Mouse (Mus musculus) lung, postnatal 25 days (tissue): ENCODE measurements around the gene Pnp.
"Not testable (repeated sequence)": the region's sequence is repeated elsewhere in the genome, so short reads cannot be mapped to it uniquely, and the experiment has no call there.

ENCODE experiments used
- DNase-seq: peaks from one replicate; pipeline ENCODE4 v3.0.0; 2022; ENCODE audit warnings: low spot score

The Pnp gene

DNA sequence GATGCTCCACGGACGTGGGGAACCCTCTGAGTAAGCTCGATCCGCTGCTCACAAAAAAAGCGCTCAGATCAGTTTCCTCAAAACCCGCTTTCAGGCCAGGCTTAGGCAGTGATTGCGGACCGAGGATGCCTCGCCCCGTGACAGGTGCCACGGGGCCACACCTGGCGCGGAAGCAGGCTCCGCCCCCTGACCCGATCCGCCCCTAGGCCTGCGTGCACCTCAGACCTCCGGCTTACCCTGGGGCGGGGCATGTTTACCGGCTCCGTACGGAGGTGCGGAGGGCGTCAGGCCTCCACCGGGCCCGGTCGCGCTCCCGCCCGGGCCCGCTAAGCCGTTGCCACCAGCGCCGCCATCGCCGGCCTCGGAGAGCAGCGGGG lies 517 bp upstream of the Pnp start:
- DNase-seq, result peak; percentile 72

DNA sequence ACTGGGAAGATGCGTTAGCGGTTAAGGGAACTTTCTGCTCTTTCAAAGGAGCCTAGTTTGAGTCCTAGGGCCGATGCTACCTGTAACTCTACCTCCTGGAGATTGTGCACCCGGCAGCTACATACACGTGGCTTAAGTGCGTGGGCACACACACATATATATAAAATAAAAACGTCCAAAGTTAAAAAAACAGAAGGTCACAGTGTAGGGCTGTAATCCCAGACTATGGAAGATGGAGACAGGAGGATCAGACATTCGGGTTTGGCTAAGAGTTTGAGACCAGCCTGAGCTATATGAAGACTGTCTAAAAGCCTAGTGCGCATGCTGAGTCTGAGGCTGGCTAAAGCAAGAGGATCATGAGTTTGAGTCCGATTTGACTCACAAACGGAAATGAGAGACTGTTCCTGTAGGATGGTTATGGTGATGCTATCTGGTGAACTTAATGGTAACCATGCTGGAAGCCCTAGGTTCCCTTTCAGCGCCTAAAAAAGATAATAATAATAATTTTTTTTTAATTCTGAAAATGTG lies 675 bp downstream of the Pnp start:
- DNase-seq, result no peak

DNA sequence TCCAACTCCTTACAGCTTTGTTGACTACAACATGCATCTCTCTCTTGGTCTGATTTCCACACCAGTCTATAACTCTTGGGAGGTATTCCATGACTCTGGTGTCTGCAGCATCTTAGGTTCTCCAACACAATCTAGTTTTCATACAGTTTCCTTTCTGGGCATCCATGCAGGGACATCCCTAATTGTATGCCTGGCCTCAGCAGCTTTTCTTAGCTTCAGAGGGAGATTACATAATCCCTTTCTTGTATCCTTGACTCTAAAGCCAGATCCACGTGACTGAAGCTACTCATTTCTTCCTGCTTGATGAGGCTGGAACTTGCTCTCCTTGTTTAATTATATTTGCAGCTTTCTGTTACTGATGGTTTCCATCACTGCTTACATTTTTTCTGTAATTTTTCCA lies 5.8 kb downstream of the Pnp start:
- DNase-seq, result no peak

DNA sequence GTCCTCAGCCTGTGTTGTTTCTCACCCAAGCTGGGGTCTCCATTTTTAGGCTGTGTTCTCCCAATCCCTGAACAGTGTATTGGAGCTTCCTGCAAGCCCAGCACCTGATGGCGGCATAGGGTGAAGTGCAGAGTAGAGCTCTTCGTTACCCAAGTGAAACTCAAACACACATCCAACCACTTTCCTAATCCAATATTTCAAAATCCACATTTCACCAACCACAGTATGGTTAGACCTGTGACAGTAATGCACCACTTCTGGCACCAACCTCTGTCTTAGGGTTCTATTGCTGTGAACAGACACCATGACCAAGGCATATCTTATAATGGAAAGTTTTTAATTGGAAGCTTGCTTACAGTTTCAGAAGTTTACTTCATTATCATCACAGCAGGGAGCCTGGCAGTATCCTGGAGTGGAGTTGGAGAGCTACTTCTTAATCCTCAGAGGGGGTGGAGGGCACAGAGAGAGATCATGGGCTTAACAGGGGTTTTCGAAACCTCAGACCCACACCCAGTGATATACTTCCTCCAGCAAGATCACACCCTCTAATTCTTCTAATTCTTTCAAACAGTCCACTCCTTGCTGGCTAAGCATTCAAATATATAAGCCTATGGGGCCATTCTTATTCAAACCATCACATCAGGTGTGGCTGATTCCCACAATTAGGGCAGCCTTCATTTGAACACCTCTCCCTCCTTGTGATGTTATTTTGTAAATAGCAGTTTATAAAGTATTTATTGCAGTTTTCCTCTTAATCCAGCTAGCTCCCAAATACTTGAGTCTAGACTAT lies 7.4 kb downstream of the Pnp start:
- DNase-seq, result no peak

DNA sequence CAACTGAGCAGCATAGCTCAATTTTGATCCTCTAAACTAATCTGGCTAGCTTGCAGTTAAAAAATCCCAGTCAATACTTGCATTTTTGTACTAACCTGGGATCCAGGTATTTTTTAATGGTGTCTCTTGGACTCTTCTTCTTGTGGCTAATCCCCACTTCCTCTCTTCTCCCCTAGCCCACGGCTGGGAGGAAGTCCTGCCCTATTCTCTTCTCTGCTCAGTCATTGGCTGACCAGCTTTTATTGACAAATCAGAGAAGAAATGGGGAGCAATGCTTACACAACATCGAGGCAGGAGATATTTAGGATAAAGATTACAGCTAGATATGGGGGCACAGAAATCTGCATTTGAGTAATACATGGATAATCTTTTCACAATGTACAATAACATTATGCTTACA lies 8.1 kb downstream of the Pnp start:
- DNase-seq, result no peak

DNA sequence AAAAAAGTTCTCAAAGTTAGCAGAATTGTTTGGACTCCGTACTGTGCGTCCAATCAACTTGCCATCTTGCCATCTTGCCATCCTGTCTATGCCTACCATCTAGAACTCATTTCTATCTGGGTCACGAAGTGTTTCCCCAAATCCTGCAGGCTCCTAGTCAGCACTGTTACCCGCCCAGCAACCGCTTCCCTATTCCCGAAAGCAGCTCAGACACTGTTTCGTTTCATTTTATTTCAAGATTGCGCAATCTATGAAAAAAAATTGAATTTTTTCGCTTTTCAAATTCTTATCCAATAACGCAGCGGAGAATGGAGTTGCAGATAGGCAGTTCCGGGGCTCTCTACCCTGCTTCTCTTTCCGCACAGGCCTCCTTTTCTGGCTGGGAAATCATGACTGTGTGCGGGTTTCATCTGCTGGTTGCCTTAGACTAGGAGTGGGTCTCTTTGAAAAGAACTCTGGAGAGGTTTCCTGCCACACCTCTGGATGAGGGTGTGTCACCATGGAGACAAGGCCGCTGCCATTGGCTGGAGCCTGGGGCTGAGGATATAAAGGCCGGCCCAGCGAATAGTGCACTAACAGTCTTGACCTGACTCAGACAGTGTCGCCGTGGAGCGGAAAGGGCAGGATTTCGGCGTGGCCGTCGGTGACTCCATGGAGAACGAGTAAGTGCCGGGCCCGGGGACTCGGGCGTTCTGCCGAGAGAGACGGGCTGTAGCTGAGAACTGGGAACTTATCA lies 13.2 kb downstream of the Pnp start, which contains the start of gene Gm49342:
TSS of gene Gm49342 (plus strand) at position 586 of the 736 bp plus-strand sequence.
- DNase-seq, result peak; percentile 97

DNA sequence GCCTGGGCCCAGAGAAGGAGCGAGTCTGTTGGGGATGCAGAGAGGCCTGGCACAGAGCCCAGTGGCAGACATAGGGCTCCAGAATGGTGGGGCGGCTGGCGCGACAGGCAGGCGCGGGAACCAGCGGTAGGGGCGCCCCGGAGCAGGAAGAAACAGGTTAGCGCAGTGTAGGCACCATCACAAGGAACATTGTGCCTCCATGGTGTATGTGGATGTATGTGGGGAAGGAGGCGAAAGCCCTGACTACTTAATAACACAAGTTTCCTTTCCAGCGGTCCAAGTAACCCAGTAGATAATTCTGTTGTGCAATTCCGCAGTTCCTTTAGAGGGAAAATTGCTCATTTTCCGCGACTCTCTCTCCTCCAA lies 13.8 kb downstream of the Pnp start:
- DNase-seq, result not testable (repeated sequence)

DNA sequence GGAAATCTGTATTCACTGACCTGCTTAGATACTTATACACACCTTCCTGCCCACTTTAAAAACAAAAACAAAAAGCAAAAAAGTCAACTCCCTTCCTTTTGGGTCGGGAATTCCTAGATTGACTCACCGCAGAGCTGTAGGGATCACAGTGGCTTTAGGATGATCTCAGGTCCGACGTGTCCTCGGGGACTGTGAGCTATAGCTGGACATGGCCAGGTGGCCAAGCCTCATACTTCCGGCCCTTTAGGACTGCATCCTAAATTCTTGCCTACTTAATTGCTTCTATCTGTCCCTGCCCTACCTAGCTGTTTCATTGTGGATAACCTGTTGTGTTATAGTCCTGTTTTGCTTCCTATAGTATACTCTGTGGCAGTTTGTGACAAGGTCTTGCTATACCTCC lies 14.2 kb downstream of the Pnp start:
- DNase-seq, result not testable (repeated sequence)

DNA sequence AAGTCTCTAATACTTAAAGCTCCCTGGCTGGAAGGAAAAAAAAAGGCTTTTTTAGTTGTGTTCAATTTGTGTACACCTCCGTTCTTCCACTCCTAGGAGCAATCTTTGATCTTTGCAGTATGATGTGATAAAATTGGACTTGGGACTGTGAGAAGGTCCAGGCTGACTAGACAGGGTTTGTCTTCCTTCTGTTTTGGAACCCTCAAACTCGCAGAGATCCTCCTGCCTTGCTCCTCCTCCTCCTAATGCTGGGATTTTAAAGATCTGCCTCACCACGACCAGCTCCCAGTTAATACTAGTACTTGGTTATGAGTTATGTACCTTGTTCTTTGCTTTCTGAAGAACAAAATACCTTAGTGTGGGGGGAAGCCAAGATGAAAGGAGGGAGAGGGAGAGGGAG lies 14.6 kb downstream of the Pnp start:
- DNase-seq, result not testable (repeated sequence)

DNA sequence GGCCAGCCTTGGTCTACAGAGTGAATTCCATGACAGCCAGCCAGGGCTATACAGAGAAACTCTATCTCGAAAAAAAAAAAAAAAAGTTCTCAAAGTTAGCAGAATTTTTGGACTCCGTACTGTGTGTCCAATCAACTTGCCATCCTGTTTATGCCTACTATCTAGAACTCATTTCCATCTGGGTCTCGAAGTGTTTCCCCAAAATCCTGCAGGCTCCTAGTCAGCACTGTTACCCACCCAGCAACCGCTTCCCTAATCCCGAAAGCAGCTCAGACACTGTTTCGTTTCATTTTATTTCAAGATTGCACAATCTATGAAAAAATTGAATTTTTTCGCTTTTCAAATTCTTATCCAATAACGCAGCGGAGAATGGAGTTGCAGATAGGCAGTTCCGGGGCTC lies 24.6 kb downstream of the Pnp start:
- no peak for DNase-seq

DNA sequence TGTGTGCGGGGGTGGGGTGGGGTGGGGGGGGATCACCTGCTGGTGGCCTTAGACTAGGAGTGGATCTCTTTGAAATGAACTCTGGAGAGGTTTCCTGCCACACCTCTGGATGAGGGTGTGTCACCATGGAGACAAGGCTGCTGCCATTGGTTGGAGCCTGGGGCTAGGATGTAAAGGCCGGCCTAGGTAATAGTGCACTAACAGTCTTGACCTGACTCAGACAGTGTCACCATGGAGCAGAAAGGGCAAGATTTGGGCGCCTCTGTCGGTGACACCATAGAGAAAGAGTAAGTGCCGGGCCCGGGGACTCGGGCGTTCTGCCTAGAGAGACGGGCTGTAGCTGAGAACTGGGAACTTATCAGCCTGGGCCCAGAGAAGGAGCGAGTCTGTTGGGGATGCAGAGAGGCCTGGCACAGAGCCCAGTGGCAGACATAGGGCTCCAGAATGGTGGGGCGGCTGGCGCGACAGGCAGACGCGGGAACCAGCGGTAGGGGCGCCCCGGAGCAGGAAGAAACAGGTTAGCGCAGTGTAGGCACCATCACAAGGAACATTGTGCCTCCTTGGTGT lies 25.1 kb downstream of the Pnp start, which contains the start of gene Pnp2:
TSS of gene Pnp2 (plus strand) at position 51 of the 567 bp plus-strand sequence.
- peak; percentile 47 for DNase-seq

DNA sequence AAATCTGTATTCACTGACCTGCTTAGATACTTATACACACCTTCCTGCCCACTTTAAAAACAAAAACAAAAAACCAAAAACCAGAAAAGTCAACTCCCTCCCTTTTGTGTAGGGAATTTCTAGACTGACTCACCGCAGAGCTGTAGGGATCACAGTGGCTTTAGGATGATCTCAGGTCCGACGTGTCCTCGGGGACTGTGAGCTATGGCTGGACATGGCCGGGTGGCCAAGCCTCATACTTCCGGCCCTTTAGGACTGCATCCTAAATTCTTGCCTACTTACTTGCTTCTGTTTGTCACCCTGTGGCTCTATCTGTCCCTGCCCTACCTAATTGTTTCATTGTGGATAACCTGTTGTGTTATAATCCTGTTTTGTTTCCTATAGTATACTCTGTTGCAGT lies 25.8 kb downstream of the Pnp start:
- DNase-seq, result not testable (repeated sequence)

DNA sequence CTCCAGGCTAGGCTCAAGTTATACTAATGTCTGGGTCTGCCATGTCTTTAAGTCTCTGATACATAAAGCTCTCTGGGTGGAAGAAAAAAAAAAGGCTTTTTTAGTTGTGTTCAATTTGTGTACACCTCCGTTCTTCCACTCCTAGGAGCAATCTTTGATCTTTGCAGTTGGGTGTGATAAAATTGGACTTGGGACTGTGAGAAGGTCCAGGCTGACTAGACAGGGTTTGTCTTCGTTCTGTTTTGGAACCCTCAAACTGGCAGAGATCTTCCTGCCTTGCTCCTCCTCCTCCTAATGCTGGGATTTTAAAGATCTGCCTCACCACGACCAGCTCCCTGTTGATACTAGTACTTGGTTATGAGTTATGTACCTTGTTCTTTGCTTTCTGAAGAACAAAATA lies 26.3 kb downstream of the Pnp start:
- not testable (repeated sequence) for DNase-seq

DNA sequence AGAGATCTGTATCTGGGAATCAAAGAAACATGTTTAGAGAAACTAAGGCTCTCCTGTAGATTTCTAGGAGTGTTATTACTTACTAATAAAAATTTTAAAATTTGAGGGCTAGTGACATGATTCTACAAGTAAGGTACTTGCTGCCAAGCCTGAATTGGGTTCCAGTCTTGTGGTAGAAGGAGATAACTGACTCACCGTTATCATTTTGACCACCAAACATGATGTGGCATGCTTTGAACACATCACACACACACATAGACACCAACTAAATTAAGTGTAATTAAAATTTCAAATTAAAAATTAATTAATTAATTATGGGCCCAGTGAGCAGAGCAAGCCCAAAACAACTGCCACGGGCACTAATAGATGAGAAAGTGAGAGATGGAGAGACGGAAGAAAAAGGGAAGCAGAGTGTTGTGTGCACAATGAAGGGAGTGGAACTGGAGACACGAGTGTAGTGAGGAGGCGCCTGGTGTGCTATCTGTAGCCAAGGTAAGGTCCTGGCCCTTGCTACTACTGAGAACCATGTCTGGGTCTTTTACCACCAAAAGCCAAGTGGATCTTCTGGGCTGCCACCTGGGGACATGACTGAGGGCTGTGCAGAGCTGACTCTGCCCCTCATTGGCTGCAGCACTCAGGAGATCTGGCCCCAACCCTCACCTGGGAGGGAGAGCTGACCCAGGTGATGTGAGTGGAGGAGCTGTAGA lies 27.6 kb downstream of the Pnp start:
- DNase-seq, result not testable (repeated sequence)

DNA sequence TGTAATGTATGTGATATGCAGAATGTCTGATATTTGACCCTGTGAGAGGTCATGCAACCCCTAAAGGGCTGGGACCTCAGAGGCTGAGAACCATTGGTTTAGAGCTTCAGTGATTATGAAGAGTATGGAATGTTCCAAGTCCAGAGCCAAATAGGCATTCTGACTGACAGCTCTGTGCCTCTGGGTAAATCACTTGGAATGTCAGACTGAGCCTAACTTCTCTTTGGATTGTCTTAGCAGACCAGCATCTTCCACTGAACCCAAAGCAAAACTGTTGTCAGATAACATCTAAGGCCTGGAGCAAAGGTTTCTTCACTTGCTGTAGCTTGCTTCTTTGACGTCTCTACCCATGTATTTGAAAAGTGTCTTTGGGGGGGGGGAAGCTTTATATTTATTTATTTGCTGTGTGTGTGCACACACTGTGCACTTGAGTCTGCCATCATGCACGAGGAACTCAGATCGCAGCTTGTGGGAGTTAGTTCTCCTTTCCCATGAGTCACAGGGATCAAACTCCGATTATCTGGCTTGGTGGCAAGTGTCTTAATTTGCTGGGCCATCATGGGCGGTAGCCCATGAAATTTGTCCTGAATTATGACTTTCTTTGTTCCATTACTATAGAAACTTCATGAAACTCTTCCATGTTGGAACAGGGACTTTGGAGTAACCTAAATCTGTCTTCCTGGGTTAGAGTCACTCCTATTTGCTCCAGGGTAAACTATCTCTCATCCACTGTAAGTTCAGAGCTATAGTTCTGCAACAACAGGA lies 37.5 kb downstream of the Pnp start:
- DNase-seq, result no peak

DNA sequence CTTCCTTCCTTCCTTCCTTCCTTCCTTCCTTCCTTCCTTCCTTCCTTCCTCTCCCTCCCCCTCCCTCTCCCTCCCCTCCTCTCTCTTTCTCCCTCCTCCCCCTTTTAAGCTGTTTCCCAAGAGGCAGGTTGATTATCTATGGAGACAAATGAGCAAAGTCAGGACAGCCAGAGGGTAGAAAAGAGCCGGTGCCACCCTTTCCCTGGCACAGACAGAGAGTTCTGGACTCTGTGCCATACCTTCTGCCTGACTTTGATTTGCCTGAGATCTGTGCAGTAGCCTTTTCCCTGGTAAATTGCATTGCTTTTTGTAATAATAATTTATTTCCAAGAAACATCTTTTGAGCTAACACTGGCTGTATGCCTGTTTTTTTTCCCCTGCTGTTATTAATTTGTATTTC lies 38.2 kb downstream of the Pnp start:
- no peak for DNase-seq

DNA sequence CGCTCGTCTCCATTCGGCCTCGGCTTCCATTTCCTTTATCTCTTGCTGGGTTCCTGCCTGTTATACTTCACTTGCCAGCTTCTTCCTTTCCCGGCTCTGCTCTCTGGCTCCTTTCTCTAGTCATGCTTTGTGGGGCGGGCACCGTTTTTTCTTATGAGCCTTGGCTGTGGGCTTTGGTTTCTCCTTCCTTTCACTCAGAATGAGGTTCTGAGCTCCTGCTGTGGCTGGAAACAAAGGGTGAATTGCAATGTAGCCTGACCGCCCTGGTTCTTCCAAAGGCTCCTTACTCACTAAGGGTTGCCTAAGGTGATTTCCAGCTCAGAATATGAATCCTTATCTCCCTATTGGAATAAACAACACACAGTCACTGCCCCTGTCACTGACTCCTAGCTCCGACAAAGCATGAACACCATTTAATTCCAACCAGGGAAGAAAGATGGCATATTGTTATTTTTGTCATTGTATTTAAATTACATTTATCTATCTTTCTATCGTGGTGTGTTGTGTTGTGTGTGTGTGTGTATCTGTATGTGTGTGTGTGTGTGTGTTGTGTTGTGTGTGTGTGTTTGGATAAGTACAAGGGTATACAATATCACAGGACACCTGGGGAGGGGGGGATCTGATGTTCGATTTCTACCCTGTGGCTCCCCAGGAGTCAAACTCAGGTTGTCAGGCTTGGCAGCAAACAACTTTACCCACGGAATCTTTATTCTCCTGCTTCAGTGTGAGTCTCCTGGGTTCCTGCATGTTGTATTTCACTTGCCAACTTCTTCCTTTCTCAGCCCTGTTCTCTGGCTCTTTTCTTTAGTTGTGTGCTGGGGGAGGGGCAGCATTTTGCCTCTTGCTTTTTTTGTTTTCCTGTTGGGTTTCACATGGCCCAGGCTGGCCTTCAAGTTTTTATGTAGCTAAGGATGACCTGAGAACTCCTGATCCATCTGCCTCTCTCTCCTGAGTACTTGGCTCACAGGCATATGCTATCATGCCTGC lies 39.0 kb downstream of the Pnp start:
- DNase-seq, result no peak

DNA sequence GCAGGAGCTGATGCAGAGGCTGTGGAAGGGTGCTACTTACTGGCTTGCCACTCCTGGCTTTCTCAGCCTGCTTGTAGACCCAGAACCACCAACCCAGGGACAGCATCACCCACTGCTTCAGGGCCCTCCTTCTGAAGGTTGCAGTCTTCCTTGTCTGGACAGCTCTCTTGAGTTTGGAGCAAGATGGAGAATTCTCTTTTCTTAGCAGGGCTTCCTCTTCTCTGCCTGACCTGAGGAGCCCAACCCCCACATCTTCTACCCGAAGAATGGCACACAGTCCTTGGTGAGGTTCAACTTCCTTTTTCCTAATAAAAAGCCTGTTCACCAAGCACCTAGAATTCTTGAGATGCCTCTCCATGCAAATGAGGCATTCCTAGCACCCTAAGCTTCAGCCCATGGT lies 39.9 kb downstream of the Pnp start:
- DNase-seq, result no peak

DNA sequence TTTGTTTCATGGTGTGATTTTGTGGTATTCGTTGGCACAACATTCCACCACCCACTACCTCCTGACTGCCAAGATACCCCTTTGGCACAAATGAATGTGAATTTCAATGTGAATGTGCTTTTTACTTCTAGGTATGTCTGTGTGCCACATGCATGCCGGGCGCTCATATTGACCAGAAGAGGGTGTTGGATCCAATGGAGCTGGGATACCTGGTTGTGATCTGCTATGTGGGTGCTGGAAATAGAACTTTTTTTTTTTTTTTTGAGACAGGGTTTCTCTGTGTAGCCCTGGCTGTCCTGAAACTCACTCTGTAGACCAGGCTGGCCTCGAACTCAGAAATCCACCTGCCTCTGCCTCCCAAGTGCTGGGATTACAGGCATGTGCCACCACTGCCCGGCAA lies 42.2 kb downstream of the Pnp start:
- not testable (repeated sequence) for DNase-seq

DNA sequence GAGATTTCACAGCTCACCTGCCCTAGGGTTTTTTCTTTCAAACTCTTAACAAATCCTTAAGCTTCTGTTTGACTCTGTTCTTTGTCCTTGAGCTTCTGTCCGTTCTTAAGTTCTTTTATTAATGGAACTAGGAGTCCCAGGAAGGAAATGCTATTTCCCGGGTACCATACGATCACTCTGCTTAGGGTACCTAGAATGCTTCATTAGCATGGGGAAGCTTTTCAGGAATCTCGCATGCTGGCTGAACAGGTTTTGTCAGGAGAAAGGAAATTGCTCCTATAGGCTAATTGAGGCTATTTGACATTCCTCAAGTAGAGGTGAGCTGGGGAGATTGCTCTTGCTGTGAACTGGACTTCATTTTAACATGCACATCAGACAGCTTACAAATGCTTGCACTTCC lies 42.8 kb downstream of the Pnp start:
- DNase-seq, result no peak
